ENCODE assay signal across 9 mouse cellular contexts in genomic region chr12:56414861-56415765, GRCm38 (mm10).
A peak's percentile ranks its signal among the peaks of the same experiment; 100 is the strongest.
DNase-seq lines count a peak whose midpoint lies in the region; ATAC-seq lines count a peak whose summit lies in the region.
"Had no signal": no experiment of that assay in that cellular context is flagged by ENCODE, and none has a peak within 500 bp of the region (broad histone marks: within the 10 kb centered on the region; RNA-seq: fewer than 3 reads in every experiment).

No protein-coding gene starts in this region.

- no peaks in the 10 kb centered on the region for H3K9me3 ChIP-seq in midbrain, embryonic 14.5 days (ENCODE audit: control insufficient read depth, low read length)
- no peaks in the 10 kb centered on the region for H3K9me3 ChIP-seq in midbrain, embryonic 10.5 days (replicated peaks)

- intact Hi-C loops in left cerebral cortex, postnatal 14 days (cut with DNase I), result no loop called here

- 72% methylated on average over 8 of the region's 8 CpGs for WGBS in midbrain, embryonic 14.5 days
- WGBS in midbrain, embryonic 10.5 days, result 81% methylated on average over 8 of the region's 8 CpGs

- ATAC-seq in midbrain, embryonic 14.5 days (ENCODE audit: low FRiP score, low TSS enrichment), result 0 out of 2 replicates have a peak, but pooled peaks have one; percentile 34
- ATAC-seq in erythroid progenitor cell, adult 5-6 weeks (replicated peaks; ENCODE audit: low FRiP score, poor library complexity, severe bottlenecking), result no peak

- H3K4me2 ChIP-seq in midbrain, embryonic 14.5 days (ENCODE audit: low read length), result no peak overlapping the region

- no peaks in the 10 kb centered on the region for H3K4me1 ChIP-seq in midbrain, embryonic 14.5 days (ENCODE audit: control insufficient read depth, insufficient read depth, low read length)
- H3K4me1 ChIP-seq in midbrain, embryonic 10.5 days, result no peaks in the 10 kb centered on the region

- H3K36me3 ChIP-seq in midbrain, embryonic 14.5 days (ENCODE audit: control insufficient read depth, insufficient read depth, low read length), result no peaks in the 10 kb centered on the region
- no peaks in the 10 kb centered on the region for H3K36me3 ChIP-seq in midbrain, embryonic 10.5 days

- H3K27ac ChIP-seq in midbrain, embryonic 14.5 days (replicated peaks; ENCODE audit: low read depth, low read length), result no peak overlapping the region
- H3K27ac ChIP-seq in midbrain, embryonic 10.5 days (replicated peaks), result no peak overlapping the region
- H3K27ac ChIP-seq: macrophage had no signal

- DNase-seq in midbrain, embryonic 14.5 days, result peak; percentile 48
- no peak for DNase-seq in midbrain, embryonic 10.5 days (ENCODE audit: low spot score)
- peak; percentile 80 to 81 for DNase-seq in cerebellum, adult 18-20 months
- peak; percentile 63 for DNase-seq in gastrocnemius, postnatal 25 days
- peak; percentile 20 to 27 for DNase-seq in left cerebral cortex, postnatal 14 days (ENCODE audit: low spot score in 2 of 2)
- DNase-seq in telencephalon, adult 2 months (ENCODE audit: low read depth, low spot score), result peak; percentile 4
- DNase-seq in embryo, embryonic 10.5 days (ENCODE audit: low spot score), result no peak

- no peaks in the 10 kb centered on the region for H3K27me3 ChIP-seq in midbrain, embryonic 14.5 days (ENCODE audit: control insufficient read depth, insufficient read depth, low read length)
- no peaks in the 10 kb centered on the region for H3K27me3 ChIP-seq in midbrain, embryonic 10.5 days (ENCODE audit: low read depth, poor library complexity, severe bottlenecking)

- H3K9ac ChIP-seq in midbrain, embryonic 14.5 days (replicated peaks; ENCODE audit: low read length), result no peak overlapping the region

- no peak overlapping the region for H3K4me3 ChIP-seq in midbrain, embryonic 14.5 days (replicated peaks; ENCODE audit: low read depth, low read length)
- H3K4me3 ChIP-seq in midbrain, embryonic 10.5 days, result no peak overlapping the region

Comparison
In these comparisons a context has a peak if more than half of its experiments do, and no peak if none do; other contexts are left out.
1. DNase-seq: peak in midbrain, embryonic 14.5 days (single experiment), cerebellum, adult 18-20 months (2 of 2), gastrocnemius, postnatal 25 days (single experiment), left cerebral cortex, postnatal 14 days (2 of 2) and telencephalon, adult 2 months (single experiment); none in midbrain, embryonic 10.5 days (single experiment) and embryo, embryonic 10.5 days (single experiment).